Comparison of ENCODE assay signal across 9 mouse cellular contexts in genomic region chr3:25143555-25144311, GRCm38 (mm10). TPM values are rescaled to one million over a fixed set of nuclear protein-coding genes. Genes with fewer than 3 reads are reported as not detected.
DNase-seq lines count a peak whose midpoint lies in the region; ATAC-seq lines count a peak whose summit lies in the region.
"Had no signal": no experiment of that assay in that cellular context is flagged by ENCODE, and none has a peak within 500 bp of the region (broad histone marks: within the 10 kb centered on the region; RNA-seq: fewer than 3 reads in every experiment).

Naaladl2 (minus strand) TSS chr3:25144261.

- 1% methylated on average over 82 of the region's 93 CpGs for WGBS in forebrain, embryonic 14.5 days
- under 1% methylated on average over 89 of the region's 93 CpGs for WGBS in liver, embryonic 16.5 days (ENCODE audit: insufficient replicate concordance)

- DNase-seq in 3134 (ENCODE audit: extremely low read depth, insufficient read length, low spot score), result peak; percentile 27
- DNase-seq in forebrain, embryonic 14.5 days (ENCODE audit: low spot score), result peak; percentile 67
- peak; percentile 53 to 69 for DNase-seq in heart, postnatal 10 days
- DNase-seq in layer of hippocampus, adult 18-20 months (ENCODE audit: low spot score in 2 of 2), result peak; percentile 50 to 75
- DNase-seq in ovary, postnatal 10 days (ENCODE audit: low spot score), result peak; percentile 53

- peak within 1 kb of the TSS; percentile 66 for H3K4me2 ChIP-seq in forebrain, embryonic 14.5 days (ENCODE audit: low read length)
- peak within 1 kb of the TSS; percentile 63 for H3K4me2 ChIP-seq in liver, embryonic 16.5 days (ENCODE audit: low read depth, low read length)

- H3K9me3 ChIP-seq in forebrain, embryonic 14.5 days (replicated peaks; ENCODE audit: control insufficient read depth, low read length), result no peaks in the 10 kb centered on the region
- H3K9me3 ChIP-seq in liver, embryonic 16.5 days (replicated peaks; ENCODE audit: control insufficient read depth, low read length), result no peaks in the 10 kb centered on the region

- ATAC-seq in cerebellum, adult (ENCODE audit: insufficient number of reproducible peaks, low FRiP score, low TSS enrichment), result peak; percentile 81
- peak; percentile 93 for ATAC-seq in forebrain, embryonic 14.5 days
- no peak for ATAC-seq in liver, embryonic 16.5 days (ENCODE audit: low read depth)
- no peak for ATAC-seq in inflammation-experienced regulatory T-cells, adult 6 months

- H3K27ac ChIP-seq in forebrain, embryonic 14.5 days (ENCODE audit: low read depth, low read length), result peak within 1 kb of the TSS; percentile 71
- H3K27ac ChIP-seq in liver, embryonic 16.5 days (ENCODE audit: low read length), result no peak within 1 kb of the TSS

- intact Hi-C loops in heart, postnatal 10 days (cut with DNase I), result no loop called here

- H3K4me1 ChIP-seq in forebrain, embryonic 14.5 days (ENCODE audit: control insufficient read depth, insufficient read depth, low read length), result 0 out of 2 replicates have a peak, but pooled peaks cover 3% of the 10 kb centered on the region
- H3K4me1 ChIP-seq in liver, embryonic 16.5 days (ENCODE audit: control insufficient read depth, low read depth, low read length), result no peaks in the 10 kb centered on the region

- no peaks in the 10 kb centered on the region for H3K27me3 ChIP-seq in forebrain, embryonic 14.5 days (replicated peaks; ENCODE audit: control insufficient read depth, insufficient read depth, low read length)
- H3K27me3 ChIP-seq in liver, embryonic 16.5 days (ENCODE audit: control insufficient read depth, insufficient read depth, low read depth, low read length), result peaks cover 22% of the 10 kb centered on the region
- H3K27me3 ChIP-seq: CH12.LX had no signal

- H3K4me3 ChIP-seq in forebrain, embryonic 14.5 days (ENCODE audit: low read depth, low read length), result peak within 1 kb of the TSS; percentile 62
- H3K4me3 ChIP-seq in liver, embryonic 16.5 days (ENCODE audit: low read depth, low read length), result peak within 1 kb of the TSS; percentile 50

- peak within 1 kb of the TSS; percentile 75 for H3K9ac ChIP-seq in forebrain, embryonic 14.5 days (ENCODE audit: low read length)
- no peak within 1 kb of the TSS for H3K9ac ChIP-seq in liver, embryonic 16.5 days (ENCODE audit: low read depth, low read length)

- no peaks in the 10 kb centered on the region for H3K36me3 ChIP-seq in forebrain, embryonic 14.5 days (ENCODE audit: control insufficient read depth, insufficient read depth, low read length)
- H3K36me3 ChIP-seq in liver, embryonic 16.5 days (ENCODE audit: control insufficient read depth, insufficient read depth), result no peaks in the 10 kb centered on the region

RNA-seq across cellular contexts. Expression of gene Naaladl2, which starts in this region (rescaled TPM):
- polyA plus RNA-seq in forebrain, embryonic 14.5 days (2014; fragmentation: Nextera tagmentation; extraction: Ambion mirVana), result 0.30 TPM in 2 replicates
- under 1 TPM; 0.55 to 0.93 TPM for total RNA-seq in heart, postnatal 10 days (2021)
- total RNA-seq in layer of hippocampus, adult 18-20 months (2021), result 1 to 10 TPM; 2.9 to 3.0 TPM
- 0.74 and 0.78 TPM in 2 replicates for polyA plus RNA-seq in liver, embryonic 16.5 days (2015; fragmentation: Nextera tagmentation; extraction: Ambion mirVana)
- not detected for polyA plus RNA-seq in inflammation-experienced regulatory T-cells, adult 6 months (2017; shearing (Covaris generic))

Comparison
In these comparisons a context has a peak if more than half of its experiments do, and no peak if none do; other contexts are left out.
1. Peak in DNase-seq, ATAC-seq, H3K4me3 ChIP-seq, H3K27ac ChIP-seq, H3K9ac ChIP-seq and H3K4me2 ChIP-seq in forebrain, embryonic 14.5 days; RNA of the gene not detected or under 1 TPM.
2. Peak in DNase-seq in heart, postnatal 10 days; RNA of the gene not detected or under 1 TPM.